Mouse (Mus musculus): ENCODE data around the gene Lrp8.

GRCm38 (mm10) chr4:107844971-107845370 is 42.9 kb downstream of the Lrp8 start:
- TF ChIP-seq ZNF384 (IDR thresholded peaks at IDR 0.05; ENCODE audit: low read depth, low read length): no peak
- peak; percentile 75 for TF ChIP-seq ZC3H11A (IDR thresholded peaks at IDR 0.05; ENCODE audit: borderline replicate concordance, low read depth, low read length)
- no peak for TF ChIP-seq CHD2 (IDR thresholded peaks at IDR 0.05; ENCODE audit: low read depth, low read length)
